Mouse (Mus musculus) lung, embryonic 14.5 days (tissue): ENCODE measurements around the gene Thy1. TPM values are rescaled to one million over a fixed set of nuclear protein-coding genes. Genes with fewer than 3 reads are reported as not detected.
A peak's percentile ranks its signal among the peaks of the same experiment; 100 is the strongest.

ENCODE experiments used
- ATAC-seq: fragments of 200-750 bp; cut with Nextera tagmentation; 2 replicates; pipeline ENCODE4 v1.8.0; 2017; ENCODE audit warnings: mild to moderate bottlenecking, moderate TSS enrichment, moderate library complexity; ENCODE audit not compliant: insufficient read depth
- DNase-seq: peaks from one replicate; pipeline ENCODE4 v3.0.0-alpha.2; 2015
- H3K27ac ChIP-seq: fragments of 300-500 bp; sonication (generic); 2 replicates; pipeline ENCODE4 v1.5.1; 2014; ENCODE audit warnings: low read depth, mild to moderate bottlenecking, moderate library complexity
- H3K27me3 ChIP-seq: fragments of 300-500 bp; sonication (generic); 2 replicates; pipeline ENCODE4 v1.6.1; 2014; ENCODE audit warnings: low read length, control low read depth; ENCODE audit not compliant: insufficient read depth
- H3K36me3 ChIP-seq: fragments of 300-500 bp; sonication (generic); 2 replicates; pipeline ENCODE4 v1.6.1; 2014; ENCODE audit warnings: control low read depth; ENCODE audit not compliant: insufficient read depth
- H3K4me1 ChIP-seq: fragments of 300-500 bp; sonication (generic); 2 replicates; pipeline ENCODE4 v1.6.1; 2014; ENCODE audit warnings: antibody characterized with exemption, control low read depth; ENCODE audit not compliant: insufficient read depth
- H3K4me2 ChIP-seq: fragments of 300-500 bp; sonication (generic); 2 replicates; pipeline ENCODE4 v1.6.1; 2014; ENCODE audit warnings: mild to moderate bottlenecking
- H3K4me3 ChIP-seq: fragments of 300-500 bp; sonication (generic); 2 replicates; pipeline ENCODE4 v1.5.1; 2014; ENCODE audit warnings: low read depth, low read length
- H3K9ac ChIP-seq: fragments of 300-500 bp; sonication (generic); 2 replicates; pipeline ENCODE4 v1.6.1; 2014
- H3K9me3 ChIP-seq: fragments of 300-500 bp; sonication (generic); 2 replicates; pipeline ENCODE4 v1.6.1; 2016; ENCODE audit warnings: low read depth, low read length, control low read depth
- CTCF ChIP-seq: IDR thresholded peaks from 2 replicates; pipeline ENCODE4 v1.5.1; 2016; ENCODE audit warnings: antibody characterized with exemption, low read depth
- WGBS: fragments of 180-500 bp; shearing (Covaris S2); extraction: QIAGEN DNeasy Blood & Tissue Kit; methylation state at CpG from one replicate; pipeline ENCODE4 v1.1.7; 2014; 5-methylcytosine and 5-hydroxymethylcytosine counted together
- polyA plus RNA-seq: library from polyadenylated mRNA; unstranded; fragments of >200 nt; fragmentation: Nextera tagmentation; extraction: Ambion mirVana; gene quantifications from 2 replicates; pipeline ENCODE4 v1.2.1, GENCODE M21; 2014

The Thy1 gene
- polyA plus RNA-seq, 1 experiment from 2014 or later = 0.46 TPM

DNA sequence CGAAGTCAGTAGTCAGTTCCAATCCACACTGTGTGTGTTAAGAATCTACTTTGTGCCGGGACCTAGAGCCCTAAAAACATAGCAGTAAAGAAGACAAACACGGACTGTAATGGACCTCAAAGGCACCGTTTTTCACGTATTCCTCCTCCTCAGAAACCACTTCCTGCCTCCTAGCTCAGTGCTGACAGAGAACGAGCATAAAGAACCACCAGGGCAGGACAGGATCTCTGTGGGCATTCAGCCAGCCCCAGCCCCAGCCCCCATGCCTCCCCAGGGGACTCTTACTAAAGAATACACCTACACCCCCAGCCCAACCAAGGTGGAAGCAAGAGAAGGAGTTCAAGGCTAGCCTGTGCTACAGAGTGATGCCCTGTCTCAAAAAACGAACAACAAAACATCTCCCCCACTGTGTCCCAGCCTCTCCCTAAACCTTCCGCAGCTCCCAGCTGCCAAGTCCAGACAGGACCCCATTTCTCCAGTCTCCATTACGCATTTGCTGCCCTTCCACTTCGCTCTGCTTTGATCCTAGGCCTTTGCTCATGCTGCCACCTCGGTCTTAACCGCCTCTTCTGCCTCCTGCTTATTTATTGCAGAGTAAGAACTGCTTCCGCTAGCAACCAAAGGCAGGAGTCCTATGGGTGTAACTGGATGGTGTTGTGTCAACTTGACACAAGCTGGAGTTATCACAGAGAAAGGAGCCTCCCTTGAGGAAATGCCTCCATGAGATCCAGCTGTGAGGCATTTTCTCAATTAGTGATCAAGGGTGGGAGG lies 9.0 kb upstream of the Thy1 start:
- H3K4me2 ChIP-seq = no peak overlapping the region
- 59% methylated on average over 13 of the region's 13 CpGs for WGBS
- ATAC-seq = no peak
- H3K9me3 ChIP-seq = no peaks in the 10 kb centered on the region
- DNase-seq = no peak
- H3K27ac ChIP-seq = no peak overlapping the region
- no peaks in the 10 kb centered on the region for H3K36me3 ChIP-seq
- no peaks in the 10 kb centered on the region for H3K4me1 ChIP-seq
- no peak overlapping the region for H3K9ac ChIP-seq
- no peak for TF ChIP-seq CTCF
- no peak overlapping the region for H3K4me3 ChIP-seq
- H3K27me3 ChIP-seq = no peaks in the 10 kb centered on the region

DNA sequence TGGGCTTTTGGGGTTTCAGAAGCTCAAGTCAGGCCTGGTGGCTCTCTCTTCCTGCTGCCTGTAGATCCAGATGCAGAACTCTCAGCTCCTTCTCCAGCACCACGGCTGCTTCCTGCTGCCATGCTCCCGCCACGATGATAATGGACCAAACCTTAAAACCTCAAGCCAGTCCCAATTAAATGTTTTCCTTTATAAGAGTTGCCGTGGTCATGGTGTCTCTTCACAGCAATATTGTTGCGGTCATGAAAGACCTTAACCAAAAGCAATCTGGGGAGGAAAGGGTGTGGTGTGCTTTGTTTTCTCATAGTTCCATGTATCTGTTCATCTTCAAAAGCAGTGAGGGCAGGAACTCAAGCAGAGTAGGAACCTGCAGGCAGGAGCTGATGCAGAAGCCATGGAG lies 6.1 kb upstream of the Thy1 start:
- no peaks in the 10 kb centered on the region for H3K36me3 ChIP-seq
- 91% methylated on average over 5 of the region's 5 CpGs for WGBS
- no peak for TF ChIP-seq CTCF
- no peak for DNase-seq
- peaks cover 5% of the 10 kb centered on the region; the same call in 1 of the 2 replicates for H3K27me3 ChIP-seq
- H3K4me1 ChIP-seq = no peaks in the 10 kb centered on the region
- ATAC-seq = no peak
- H3K27ac ChIP-seq = no peak overlapping the region
- H3K9me3 ChIP-seq = no peaks in the 10 kb centered on the region
- H3K4me2 ChIP-seq = no peak overlapping the region
- H3K4me3 ChIP-seq = no peak overlapping the region
- H3K9ac ChIP-seq = no peak overlapping the region

DNA sequence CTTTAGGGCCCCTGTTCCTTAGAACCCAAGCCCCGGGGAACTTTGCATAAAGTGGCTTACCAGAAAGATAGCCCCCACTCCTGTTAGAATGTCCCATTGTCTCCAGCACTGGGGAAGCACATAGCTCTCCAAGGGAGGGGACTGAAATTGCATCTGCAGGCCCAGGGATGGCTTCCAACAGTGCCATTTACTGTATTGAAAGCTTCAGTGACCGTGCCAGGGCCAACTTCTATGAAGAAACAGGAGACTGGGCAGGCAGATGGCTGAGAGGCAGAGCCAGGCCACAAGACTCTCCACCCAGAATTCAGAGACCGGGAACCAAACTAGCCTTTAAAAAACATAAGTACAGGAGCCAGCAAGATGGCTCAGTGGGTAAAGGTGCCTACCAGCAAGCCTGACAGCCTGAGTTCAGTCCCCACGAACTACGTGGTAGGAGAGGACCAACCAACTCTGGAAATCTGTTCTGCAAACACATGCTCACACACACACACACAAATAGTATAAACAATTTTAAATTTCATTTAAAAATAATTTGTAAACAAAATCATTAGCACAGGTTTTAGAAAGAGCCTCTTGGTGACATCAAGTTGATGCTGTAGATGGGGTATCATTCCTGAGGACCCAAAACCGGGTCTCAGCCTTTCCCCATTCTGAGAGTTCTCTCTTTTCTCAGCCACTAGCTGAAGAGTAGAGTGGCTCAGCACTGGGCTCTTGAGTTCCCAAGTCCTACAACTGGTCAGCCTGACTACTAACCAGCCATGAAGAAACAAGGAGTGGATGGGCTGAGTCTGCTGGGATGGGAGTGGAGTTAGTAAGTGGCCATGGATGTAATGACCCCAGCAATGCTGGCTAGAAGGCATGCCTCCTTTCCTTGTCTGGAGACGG lies 1.4 kb upstream of the Thy1 start:
- Histone ChIP-seq H3K4me2 (no peak overlapping the region), H3K36me3 (no peaks in the 10 kb centered on the region), H3K9ac (no peak overlapping the region), H3K4me1 (no peaks in the 10 kb centered on the region), H3K27me3 (peaks cover 36% of the 10 kb centered on the region), H3K27ac (no peak overlapping the region), H3K4me3 (no peak overlapping the region), H3K9me3 (no peaks in the 10 kb centered on the region)
- TF ChIP-seq CTCF = no peak
- no peak for DNase-seq
- no peak for ATAC-seq
- WGBS = 67% methylated on average over 7 of the region's 7 CpGs

DNA sequence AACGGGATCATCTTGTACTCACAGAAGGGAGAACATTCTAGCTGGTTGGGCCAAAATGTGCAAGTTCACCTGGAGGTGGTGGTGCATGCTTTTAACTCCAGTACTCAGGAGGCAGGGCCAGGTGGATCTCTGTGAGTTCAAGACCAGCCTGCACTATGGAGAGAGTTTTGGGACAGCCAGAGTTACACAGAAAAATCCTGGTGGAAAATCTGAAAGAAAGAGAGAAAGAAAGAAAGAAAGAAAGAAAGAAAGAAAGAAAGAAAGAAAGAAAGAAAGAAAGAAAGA lies 846 bp upstream of the Thy1 start:
- DNase-seq = no peak
- ATAC-seq = no peak
- no peak for TF ChIP-seq CTCF
- Histone ChIP-seq H3K4me1 (no peaks in the 10 kb centered on the region), H3K9ac (no peak overlapping the region), H3K4me2 (no peak overlapping the region), H3K36me3 (no peaks in the 10 kb centered on the region), H3K27ac (no peak overlapping the region), H3K27me3 (peaks cover 36% of the 10 kb centered on the region), H3K9me3 (no peaks in the 10 kb centered on the region), H3K4me3 (no peak overlapping the region)
- WGBS = 57% methylated on average over 1 of the region's 1 CpGs

DNA sequence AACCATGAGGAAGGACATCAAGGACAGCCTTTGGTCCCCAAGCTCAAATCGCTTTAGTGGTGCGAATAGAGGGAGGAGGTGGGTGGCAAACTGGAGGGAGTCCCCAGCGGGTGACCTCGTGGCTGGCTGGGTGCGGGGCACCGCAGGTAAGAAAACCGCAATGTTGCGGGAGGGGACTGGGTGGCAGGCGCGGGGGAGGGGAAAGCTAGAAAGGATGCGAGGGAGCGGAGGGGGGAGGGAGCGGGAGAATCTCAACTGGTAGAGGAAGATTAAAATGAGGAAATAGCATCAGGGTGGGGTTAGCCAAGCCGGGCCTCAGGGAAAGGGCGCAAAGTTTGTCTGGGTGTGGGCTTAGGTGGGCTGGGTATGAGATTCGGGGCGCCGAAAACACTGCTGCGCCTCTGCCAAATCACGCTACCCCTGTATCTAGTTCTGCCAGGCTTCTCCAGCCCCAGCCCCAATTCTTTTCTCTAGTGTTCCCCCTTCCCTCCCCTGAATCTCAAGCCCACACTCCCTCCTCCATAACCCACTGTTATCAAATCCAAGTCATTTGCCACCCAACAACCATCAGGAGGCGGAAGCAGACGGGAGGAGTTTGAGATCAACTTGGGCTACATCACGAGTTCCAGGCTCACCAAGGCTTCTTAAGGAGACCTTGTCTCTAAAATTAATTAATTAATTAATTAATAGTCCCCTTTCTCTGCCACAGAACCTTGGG lies 683 bp downstream of the Thy1 start:
- Histone ChIP-seq H3K4me1 (no peaks in the 10 kb centered on the region), H3K4me2 (peak overlapping the region; percentile 39), H3K27me3 (peaks cover 36% of the 10 kb centered on the region), H3K27ac (no peak overlapping the region), H3K9me3 (no peaks in the 10 kb centered on the region), H3K9ac (no peak overlapping the region), H3K4me3 (peak overlapping the region; percentile 7), H3K36me3 (no peaks in the 10 kb centered on the region)
- no peak for TF ChIP-seq CTCF
- DNase-seq (no peak), ATAC-seq (no peak)
- 3% methylated on average over 23 of the region's 23 CpGs for WGBS

DNA sequence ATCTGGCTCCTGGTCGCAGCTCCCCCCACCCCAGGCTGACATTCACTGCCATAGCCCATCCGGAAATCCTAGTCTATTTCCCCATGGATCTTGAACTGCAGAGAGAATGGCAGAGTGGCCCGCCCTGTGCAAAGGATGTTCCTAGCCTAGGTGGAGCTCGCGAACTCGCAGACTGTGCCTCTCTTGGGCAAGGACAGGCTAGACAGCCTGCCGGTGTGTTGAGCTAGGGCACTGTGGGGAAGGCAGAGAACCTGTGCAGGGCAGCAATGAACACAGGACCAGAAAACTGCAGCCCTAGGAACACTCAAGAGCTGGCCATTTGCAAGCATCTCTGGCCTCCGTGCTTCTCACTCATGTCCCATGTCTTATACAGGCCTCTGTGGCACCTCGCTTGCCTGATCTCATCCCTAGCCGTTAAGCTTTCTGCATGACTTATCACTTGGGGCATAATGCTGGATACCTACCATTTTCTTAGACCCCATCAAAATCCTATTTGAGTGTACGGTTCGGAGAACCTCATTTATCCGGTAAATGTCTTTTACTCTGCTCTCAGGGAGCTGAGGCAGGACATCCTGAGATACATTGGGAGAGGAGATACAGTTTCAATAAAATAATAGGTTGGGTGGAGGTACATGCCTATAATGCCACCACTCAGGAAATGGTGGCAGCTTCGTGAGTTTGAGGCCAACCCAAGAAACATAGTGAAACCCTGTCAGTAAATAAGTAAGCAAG lies 1.4 kb downstream of the Thy1 start:
- Histone ChIP-seq H3K9me3 (no peaks in the 10 kb centered on the region), H3K4me3 (no peak overlapping the region), H3K4me2 (no peak overlapping the region), H3K27me3 (peaks cover 36% of the 10 kb centered on the region), H3K27ac (no peak overlapping the region), H3K4me1 (no peaks in the 10 kb centered on the region), H3K9ac (no peak overlapping the region), H3K36me3 (no peaks in the 10 kb centered on the region)
- WGBS = 38% methylated on average over 14 of the region's 14 CpGs
- DNase-seq = no peak
- no peak for TF ChIP-seq CTCF
- ATAC-seq = no peak
